Comparison of ENCODE assay signal across 18 mouse cellular contexts in the genomic region with DNA sequence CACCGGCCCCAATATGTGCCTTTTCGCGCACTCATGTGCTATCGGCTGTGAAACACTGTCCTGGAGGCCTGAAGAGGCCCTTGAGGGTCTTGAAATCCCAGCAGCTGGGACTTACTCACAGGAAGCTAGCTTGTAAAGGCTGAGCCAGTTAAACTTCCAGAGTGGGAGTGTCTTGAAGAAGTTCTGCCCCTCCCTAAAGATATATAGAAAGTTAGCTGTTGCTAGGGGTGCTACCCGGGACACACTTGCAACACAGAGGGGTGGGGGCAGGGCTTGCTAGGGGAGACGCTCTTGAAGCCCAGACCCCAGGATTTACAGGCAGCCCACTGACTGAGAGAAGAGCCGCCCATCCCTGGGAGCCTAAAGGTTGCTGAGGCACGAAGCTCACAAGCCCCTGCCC. TPM values are rescaled to one million over a fixed set of nuclear protein-coding genes. Genes with fewer than 3 reads are reported as not detected.
DNase-seq lines count a peak whose midpoint lies in the region; ATAC-seq lines count a peak whose summit lies in the region.
"Had no signal": no experiment of that assay in that cellular context is flagged by ENCODE, and none has a peak within 500 bp of the region (broad histone marks: within the 10 kb centered on the region; RNA-seq: fewer than 3 reads in every experiment).

No protein-coding gene starts in this region.

- no peaks in the 10 kb centered on the region; the same call in 1 of the 2 replicates for H3K9me3 ChIP-seq in heart, embryonic 12.5 days (replicated peaks)
- no peaks in the 10 kb centered on the region for H3K9me3 ChIP-seq in liver, embryonic 11.5 days (ENCODE audit: control insufficient read depth, low read length)
- H3K9me3 ChIP-seq: heart, embryonic 15.5 days; hindbrain, embryonic 12.5 days; megakaryocyte, embryonic 14.5 days had no signal

- H3K36me3 ChIP-seq in heart, embryonic 12.5 days, result no peaks in the 10 kb centered on the region
- H3K36me3 ChIP-seq in liver, embryonic 11.5 days (ENCODE audit: control insufficient read depth, insufficient read depth, low read length), result no peaks in the 10 kb centered on the region
- H3K36me3 ChIP-seq: heart, embryonic 15.5 days; hindbrain, embryonic 12.5 days had no signal

- H3K4me1 ChIP-seq in heart, embryonic 12.5 days (replicated peaks), result peaks cover 26% of the 10 kb centered on the region
- H3K4me1 ChIP-seq in liver, embryonic 11.5 days (replicated peaks; ENCODE audit: control insufficient read depth, insufficient read depth, low read length), result peaks cover 38% of the 10 kb centered on the region
- H3K4me1 ChIP-seq: hindbrain, embryonic 12.5 days had no signal

- H3K27ac ChIP-seq in heart, embryonic 12.5 days (ENCODE audit: poor library complexity, severe bottlenecking), result no peak overlapping the region
- H3K27ac ChIP-seq in liver, embryonic 11.5 days (ENCODE audit: low read depth, low read length), result peak overlapping the region; percentile 93
- H3K27ac ChIP-seq: hindbrain, embryonic 12.5 days had no signal

- H3K27me3 ChIP-seq in heart, embryonic 12.5 days (replicated peaks), result no peaks in the 10 kb centered on the region
- no peaks in the 10 kb centered on the region for H3K27me3 ChIP-seq in liver, embryonic 11.5 days (replicated peaks; ENCODE audit: control insufficient read depth, insufficient read depth, low read length)
- H3K27me3 ChIP-seq: heart, embryonic 15.5 days; hindbrain, embryonic 12.5 days; megakaryocyte, embryonic 14.5 days had no signal

- ATAC-seq in heart, embryonic 12.5 days (ENCODE audit: insufficient number of reproducible peaks, low FRiP score), result no peak
- ATAC-seq in liver, embryonic 11.5 days (replicated peaks; ENCODE audit: low FRiP score), result no peak
- ATAC-seq: midbrain, embryonic 16.5 days had no signal

- H3K4me3 ChIP-seq in heart, embryonic 12.5 days, result no peak overlapping the region
- H3K4me3 ChIP-seq in liver, embryonic 11.5 days (ENCODE audit: low read depth, low read length), result no peak overlapping the region
- H3K4me3 ChIP-seq: heart, embryonic 15.5 days; hindbrain, embryonic 12.5 days; megakaryocyte, embryonic 14.5 days had no signal

- H3K9ac ChIP-seq in heart, embryonic 12.5 days, result peak overlapping the region; percentile 20; the same call in 1 of the 2 replicates
- H3K9ac ChIP-seq in liver, embryonic 11.5 days (ENCODE audit: low read depth, low read length), result peak overlapping the region; percentile 6
- H3K9ac ChIP-seq: heart, embryonic 15.5 days; hindbrain, embryonic 12.5 days had no signal

- no peak overlapping the region for H3K4me2 ChIP-seq in heart, embryonic 12.5 days
- peak overlapping the region; percentile 25 for H3K4me2 ChIP-seq in liver, embryonic 11.5 days
- H3K4me2 ChIP-seq: heart, embryonic 15.5 days; hindbrain, embryonic 12.5 days had no signal

- WGBS in heart, embryonic 12.5 days, result 46% methylated on average over 8 of the region's 8 CpGs
- 47% methylated on average over 8 of the region's 8 CpGs for WGBS in liver, embryonic 11.5 days

- DNase-seq in heart, adult 11 months, result no peak
- DNase-seq in lung, postnatal 36 days, result peak; percentile 42
- no peak for DNase-seq in lung, postnatal 25 days (ENCODE audit: low spot score)
- DNase-seq in liver, embryonic 11.5 days (ENCODE audit: low spot score), result no peak
- DNase-seq in spleen, adult 12 weeks (ENCODE audit: low spot score), result no peak
- no peak for DNase-seq in adrenal gland, postnatal 4 days (ENCODE audit: low spot score in 2 of 2)
- no peak for DNase-seq in adrenal gland, postnatal 25 days
- DNase-seq: adrenal gland, postnatal 36 days; cerebellum, postnatal 14 days; gastrocnemius, postnatal 25 days; kidney, adult 11 months; kidney, postnatal 4 days; right cerebral cortex, postnatal 14 days had no signal

RNA-seq across cellular contexts. Expression of a gene that starts 12.8 kb away (rescaled TPM):
- polyA plus RNA-seq in heart, embryonic 12.5 days (2016; fragmentation: Nextera tagmentation; extraction: Ambion mirVana), result 291 and 300 TPM in 2 replicates
- 149 and 176 TPM in 2 replicates for polyA plus RNA-seq in liver, embryonic 11.5 days (2014; fragmentation: Nextera tagmentation; extraction: Ambion mirVana)
- total RNA-seq in adrenal gland, postnatal 4 days (2021), result 10 to 100 TPM; 83.9 to 96.2 TPM
- 65.5 and 72.8 TPM in 2 replicates for total RNA-seq in adrenal gland, postnatal 25 days (2021)
